Mouse (Mus musculus) left cerebral cortex, postnatal 4 days (tissue): ENCODE results near the gene Tor2a. TPM values are rescaled to one million over a fixed set of nuclear protein-coding genes. Genes with fewer than 3 reads are reported as not detected.

Experiments
- DNase-seq: peaks from one replicate; pipeline ENCODE4 v3.0.0-alpha.2; 2022
- intact Hi-C: fragments of 180-260 bp; cut with DNase I; formaldehyde crosslinking; loops from one replicate; pipeline ENCODE4 v1.15.1; 2025
- total RNA-seq, 2 experiments: library from RNA; stranded (reverse); gene quantifications; 2 replicates each; pipeline ENCODE4 v1.2.3; 2021

Gene Tor2a
- total RNA-seq, 2 experiments from 2014 or later: 29.3 to 30.5 TPM

DNA sequence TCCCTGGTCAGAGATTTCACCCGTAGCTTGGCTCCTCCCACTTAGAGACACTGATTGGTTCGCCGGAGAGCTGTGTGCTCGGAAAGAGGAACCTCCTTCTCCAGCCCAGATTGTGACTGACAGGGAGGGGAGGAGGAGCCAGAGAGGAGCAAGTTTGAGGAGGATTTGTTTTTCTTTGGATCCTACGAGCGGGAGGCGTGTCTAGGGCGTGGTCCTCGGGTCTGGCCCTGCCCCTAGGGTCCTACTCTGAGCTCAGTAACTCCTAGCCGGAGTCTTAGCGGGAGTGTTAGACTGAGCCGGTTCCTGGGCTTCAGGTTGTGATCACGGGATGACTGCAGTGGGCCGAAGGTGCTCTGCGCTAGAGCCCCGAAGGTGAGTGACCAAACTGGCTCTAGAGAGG lies 29.6 kb upstream of the Tor2a start:
- intact Hi-C loops: no loop called here
- peak; percentile 88 for DNase-seq

DNA sequence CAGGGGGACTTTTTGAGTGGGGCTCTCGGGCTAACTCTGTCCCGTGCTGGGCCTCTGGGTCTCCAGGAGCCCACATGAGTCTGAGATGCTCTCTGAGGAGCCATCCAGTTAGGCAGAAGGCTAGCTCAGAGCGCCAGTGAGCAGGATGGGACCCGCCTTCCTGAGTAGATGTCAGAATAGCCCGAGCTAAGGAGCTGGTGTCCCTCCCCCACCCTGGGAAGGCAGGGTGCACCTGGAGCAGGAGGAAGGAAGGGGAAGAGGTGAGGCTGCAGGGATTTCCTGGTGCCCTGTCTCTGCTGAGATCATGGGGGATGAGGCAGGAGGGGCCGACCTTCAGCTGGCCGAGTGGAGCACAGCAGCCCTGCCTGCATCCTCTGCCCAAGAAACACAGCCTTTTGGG lies 28.6 kb upstream of the Tor2a start:
- DNase-seq: no peak
- intact Hi-C loops: no loop called here

DNA sequence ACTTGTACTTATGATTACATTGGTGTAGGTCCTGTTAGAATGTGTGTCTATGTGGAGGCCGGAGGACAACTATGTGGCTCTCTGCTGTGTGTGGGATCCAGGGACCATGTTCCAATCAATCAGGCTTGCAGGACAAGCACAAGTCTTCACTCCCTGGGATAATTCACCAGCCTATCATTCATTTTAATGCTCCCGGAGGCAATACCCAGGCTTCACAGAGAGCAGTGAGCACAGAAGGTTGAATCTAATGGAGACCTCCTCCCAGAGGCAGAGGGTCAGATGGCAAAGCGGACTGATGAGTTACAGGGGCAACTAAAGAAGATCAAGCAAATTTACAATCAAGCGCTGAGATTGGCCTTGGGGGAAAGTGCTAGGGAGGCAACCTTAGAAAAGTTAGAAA lies 27.5 kb upstream of the Tor2a start:
- intact Hi-C loops: no loop called here
- no peak for DNase-seq

DNA sequence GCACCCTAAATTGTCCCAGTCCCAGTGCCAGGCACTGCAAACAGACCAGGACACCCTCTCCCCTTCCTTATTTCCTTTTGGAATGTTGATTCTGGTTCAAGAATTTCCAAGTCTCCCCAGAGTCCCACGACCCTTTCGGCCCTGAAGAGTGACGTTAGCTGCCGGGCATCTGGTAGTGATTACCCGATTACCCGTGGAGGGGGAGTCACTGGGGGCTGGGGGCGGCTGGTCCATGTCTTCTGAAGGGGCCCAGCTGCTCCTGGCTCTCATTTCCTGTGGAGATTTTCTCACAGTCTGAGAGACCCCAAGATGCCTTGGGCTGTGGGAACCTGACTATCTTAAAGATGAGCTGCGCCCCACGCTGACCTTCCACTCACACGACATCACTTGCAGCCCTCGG lies 26.2 kb upstream of the Tor2a start:
- intact Hi-C loops: no loop called here
- no peak for DNase-seq

DNA sequence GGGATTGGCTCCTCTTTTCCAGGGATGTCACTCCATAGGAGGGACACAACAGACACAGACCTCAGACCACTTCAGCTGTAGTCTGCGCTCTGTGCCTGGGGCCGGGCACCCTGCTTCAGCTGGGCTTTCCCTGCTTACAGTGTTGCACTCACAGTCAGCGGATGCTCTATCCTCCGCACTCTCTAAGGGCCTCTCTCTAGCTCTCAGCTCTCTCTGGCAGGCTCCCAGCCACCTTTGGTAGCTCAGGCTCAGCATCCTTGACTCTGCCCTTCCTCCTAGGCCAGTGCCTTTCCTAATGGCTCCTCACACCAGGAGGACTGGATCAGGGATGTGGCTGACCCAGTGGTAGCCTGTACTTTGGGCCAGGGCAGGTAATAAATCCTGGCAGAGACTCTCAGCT lies 25.1 kb upstream of the Tor2a start:
- intact Hi-C loops: no loop called here
- DNase-seq: no peak

DNA sequence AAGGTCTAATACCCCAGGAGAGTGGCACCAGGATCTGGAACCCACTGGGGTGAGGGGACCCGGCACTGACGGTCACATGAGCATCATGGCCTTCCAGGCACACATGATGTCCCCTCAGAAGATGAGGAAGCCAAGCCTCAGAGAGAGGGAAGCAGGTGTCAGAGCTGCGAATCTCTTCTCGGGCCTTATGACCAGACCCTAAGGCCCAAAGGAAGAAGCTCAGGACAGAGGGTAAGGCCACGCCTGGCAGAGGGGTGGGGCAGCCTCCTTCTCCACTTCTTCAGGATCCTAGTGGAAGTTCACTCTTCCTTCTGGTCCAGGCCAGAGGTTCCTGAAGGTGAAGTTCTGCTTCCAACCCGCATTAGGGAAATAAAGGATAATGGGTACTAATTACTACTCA lies 24.3 kb upstream of the Tor2a start:
- intact Hi-C loops: no loop called here
- no peak for DNase-seq

DNA sequence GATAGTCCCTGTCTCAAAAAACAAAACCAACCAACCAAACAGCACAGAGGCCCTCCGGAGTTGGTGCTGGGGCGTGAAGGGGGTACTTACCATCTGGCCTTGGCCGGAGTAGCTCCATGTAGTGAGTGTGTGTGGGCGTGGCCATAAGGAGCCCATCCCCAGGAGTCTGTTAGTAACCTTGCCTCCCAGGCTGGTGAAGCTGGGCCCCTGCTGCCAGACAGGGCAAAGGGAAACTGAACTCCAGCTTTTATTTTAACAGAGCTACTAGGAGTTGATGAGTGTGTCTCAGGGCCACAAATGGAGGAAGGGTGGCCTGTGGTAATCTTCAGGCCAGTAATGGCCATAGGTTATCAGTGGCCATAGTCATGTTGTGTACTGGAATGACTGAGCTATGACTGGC lies 22.6 kb upstream of the Tor2a start:
- DNase-seq: no peak
- intact Hi-C loops: no loop called here

DNA sequence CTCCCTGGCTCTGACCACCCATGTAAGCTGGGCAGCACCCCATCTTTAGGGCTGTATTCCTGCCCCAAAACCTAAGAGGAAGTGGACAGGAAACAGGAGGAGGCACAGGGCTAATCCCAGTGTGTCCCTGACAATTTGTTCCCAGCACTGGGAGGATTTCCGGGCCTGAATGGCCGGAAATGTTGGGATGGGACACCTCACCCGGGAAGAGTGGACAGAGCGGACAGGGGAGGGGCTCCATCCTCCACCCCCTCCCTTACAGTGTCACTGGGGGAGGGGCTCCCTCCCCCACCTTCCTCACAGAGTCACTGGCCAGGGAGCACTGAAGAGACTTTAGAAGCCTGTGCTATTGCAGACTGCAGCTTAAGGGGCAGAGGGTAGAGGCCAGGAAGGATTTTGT lies 22.1 kb upstream of the Tor2a start:
- intact Hi-C loops: no loop called here
- DNase-seq: no peak

DNA sequence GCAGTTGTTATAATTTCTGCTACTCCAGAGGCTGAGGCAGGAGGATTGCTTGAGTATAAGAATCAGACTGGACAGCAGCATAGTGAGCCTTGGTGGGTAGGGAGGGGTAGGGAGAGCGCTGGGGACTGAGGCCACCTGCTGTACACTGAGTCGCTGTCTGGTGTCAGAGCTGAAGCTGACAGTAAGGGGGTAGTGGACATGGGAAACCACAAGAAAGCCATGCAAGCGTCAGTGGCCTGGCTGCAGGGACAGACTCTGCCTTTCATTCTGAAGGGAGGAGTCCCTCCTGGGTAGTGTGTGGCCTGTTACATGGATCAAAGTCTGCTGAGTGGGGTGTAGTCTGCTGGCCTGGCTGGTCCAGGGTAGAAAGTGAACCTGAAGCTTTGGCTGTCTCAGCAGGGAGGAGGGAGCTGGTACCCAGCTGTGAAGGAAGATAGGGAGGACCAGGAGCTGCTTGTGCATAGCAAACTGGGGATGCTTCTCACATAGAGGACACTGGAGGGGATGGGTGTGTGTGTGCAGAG lies 20.7 kb upstream of the Tor2a start:
- DNase-seq: no peak
- intact Hi-C loops: no loop called here

DNA sequence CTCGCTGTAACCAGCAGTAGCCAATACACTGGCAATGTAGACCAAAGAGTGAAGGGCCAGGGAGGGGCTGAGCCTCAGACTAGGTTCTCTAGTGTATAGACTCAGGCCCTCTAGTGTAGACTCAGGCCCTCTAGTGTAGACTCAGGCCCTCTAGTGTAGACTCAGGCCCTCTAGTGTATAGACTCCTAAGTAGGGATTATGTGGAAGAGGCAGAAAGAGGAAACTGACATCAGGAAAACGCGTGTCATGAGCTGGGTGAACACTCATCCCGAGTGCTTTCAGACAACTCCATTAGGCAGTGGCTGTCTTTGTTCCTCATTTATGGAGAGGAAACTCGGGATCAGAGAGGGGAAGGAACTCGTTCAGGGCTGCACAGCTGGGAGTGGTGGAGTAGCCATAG lies 20.0 kb upstream of the Tor2a start:
- DNase-seq: no peak
- intact Hi-C loops: no loop called here

DNA sequence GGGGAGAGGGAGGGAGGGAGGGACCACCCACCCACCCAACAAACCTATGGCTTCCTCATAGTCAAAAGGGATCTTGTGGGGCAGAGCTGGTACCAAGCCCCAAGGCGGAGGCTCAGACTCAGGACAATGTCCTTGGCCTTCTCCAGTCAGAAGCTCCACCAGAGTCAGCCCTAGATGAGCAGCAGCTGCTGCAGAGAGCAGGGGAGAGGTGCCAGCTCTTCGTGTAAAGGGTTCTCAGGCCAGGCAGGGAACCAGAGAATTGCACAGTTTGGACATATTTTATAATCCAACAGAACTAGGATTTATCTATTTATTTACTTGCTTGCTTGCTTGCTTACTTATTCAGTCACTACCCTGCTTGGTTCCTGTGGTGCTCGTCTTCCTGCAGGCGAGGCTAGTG lies 17.7 kb upstream of the Tor2a start:
- DNase-seq: no peak
- intact Hi-C loops: no loop called here

DNA sequence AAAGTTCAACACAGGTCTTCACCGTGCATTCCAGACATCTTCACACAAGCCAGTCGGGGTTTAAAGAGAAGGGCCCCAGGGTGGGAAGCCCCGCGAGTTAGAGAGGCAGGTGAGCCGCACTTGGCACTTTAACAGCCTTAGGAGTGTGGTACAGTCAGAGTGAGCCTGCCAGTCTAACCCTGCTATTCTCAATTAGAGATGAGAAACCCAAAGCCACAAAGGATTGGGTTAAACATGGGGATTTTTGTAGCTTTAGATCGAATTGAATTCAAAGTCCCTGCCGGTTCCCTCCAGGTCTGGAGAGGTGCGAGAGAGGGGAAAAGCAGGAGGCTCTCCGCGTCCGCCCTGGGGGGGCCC lies 16.1 kb upstream of the Tor2a start, which contains the start of gene 6330409D20Rik:
TSS of gene 6330409D20Rik (minus strand) at position 101 of the 357 bp plus-strand sequence.
- intact Hi-C loops: no loop called here
- no peak for DNase-seq

DNA sequence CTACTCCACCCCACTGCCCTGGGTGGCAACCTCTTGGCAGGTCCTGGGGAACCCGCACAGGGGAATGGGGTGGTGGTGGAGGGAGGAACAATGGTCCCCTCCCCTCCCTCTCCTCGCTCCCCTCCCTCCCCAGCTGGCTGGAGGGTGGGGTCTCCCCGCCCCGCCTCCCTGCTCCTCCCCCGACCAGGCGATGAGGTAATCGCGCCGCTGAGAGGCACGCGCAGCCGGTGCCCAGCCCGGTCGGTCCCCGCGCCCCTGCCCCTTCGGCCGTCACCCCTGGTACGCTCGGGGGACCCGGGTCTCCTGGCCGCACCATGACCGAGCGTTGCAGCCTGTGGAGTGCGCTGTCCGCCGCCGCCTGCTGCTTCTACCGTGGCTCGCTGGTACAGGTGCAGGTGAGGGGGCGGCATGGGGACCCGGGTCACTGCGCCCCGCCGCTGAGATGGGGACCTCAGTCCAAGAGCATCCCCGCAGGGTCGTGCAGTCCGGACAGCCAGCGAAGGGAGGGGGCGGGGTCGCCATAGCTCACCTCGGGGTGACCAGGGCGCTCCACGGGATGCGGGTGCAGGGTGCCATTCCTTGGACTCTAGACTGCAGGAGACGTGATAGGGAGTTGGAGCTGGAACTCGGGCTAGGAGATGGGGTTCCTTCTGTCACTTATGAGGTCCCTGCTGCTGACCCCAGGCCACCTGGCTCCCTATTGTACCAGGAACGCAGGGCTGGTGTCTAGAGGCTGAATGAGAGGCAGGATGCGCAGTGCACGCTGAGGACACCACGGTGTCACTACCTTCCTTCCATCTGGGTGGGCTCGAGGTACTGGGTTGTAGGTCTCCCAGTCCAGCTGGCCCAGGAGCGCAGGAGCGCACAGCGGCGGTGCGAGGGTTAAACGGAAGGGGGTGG lies 15.5 kb upstream of the Tor2a start:
- DNase-seq: peak; percentile 81
- intact Hi-C loops: no loop called here

DNA sequence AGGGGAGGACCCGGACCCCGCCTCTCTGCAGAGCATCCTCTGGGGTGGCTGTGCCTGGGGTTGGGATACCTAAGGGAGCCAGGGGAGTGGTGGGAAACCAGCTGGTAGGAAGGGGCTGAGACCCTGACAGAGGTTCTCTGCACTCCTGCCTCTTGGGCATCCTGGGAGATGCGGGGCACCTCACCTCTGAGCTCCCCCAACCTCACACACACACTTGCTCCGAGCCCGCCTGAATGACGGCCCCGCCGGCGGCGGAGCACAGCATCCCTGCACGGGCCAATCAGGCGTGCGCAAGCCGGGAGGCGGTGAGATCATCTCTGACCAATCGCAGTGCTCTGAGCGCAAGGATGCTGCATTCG lies 14.9 kb upstream of the Tor2a start:
- intact Hi-C loops: no loop called here
- peak; percentile 81 for DNase-seq

DNA sequence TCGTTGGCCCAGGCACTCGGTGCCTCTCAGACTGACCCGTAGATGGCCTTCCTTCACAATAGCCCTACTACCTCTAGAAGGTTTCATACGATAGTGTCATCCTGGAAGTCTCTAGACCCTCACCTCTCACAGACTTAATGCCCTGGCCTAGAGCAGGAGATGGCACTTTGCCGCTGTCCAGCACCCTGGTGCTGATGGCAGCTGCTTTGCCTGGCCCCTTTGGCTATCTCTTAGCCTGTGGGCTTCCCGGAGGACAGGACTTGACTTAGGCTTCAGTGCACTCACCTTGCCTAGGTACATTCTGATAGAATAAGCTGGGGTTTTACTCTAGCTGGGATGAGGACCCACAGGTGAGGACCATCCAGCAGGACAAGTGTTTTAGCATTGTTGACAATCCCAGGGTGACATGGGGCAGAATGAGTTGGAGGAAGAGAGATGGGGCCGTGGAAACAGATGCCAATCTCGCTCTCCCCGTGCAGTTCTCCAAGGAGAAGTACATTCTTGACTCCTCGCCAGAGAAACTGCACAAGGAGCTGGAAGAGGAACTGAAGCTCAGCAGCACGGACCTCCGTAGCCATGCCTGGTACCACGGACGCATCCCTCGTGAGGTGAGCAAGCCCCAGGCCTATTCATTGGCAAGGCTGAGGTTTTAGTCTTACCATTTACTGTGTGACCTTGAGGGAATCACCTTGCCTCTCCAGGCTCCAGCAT lies 12.6 kb upstream of the Tor2a start:
- no peak for DNase-seq
- intact Hi-C loops: no loop called here

DNA sequence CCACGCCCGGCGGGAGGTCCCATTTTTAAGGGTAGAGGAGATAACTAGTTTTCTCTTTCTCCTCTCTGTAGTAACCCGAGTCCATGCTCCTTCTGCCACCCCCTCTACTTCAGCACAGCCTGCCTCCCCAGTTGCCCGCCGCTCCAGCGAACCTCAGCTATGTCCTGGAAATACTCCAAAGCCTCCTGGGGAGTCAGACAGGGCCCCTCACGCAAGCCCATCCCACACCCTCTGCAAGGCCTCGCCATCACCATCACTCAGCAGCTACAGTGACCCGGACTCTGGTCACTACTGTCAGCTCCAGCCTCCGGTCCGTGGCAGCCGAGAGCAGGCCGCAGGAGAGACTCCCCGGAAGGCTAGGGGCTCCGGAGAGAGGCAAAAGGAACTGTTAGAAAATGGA lies 8.0 kb upstream of the Tor2a start:
- intact Hi-C loops: no loop called here
- no peak for DNase-seq

DNA sequence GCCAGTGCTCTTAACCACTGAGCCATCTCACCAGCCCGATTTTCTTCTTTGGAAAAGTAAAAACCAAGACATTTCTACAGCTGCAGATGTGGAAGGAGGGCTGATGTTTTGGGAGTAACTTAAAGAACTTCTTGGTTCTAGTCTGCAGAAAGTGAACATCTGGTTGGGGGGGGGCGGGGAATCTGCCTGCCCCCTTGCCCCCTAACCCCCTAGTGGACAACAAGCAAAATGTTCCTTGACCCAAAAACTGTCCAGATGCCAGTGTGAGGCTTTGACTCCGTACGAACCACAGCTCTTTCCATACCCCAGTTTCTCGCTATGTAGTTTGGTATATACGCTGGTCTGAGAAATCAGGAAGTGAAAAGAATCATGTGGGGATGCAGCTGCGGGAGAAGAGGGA lies 6.8 kb upstream of the Tor2a start:
- DNase-seq: no peak
- intact Hi-C loops: no loop called here

DNA sequence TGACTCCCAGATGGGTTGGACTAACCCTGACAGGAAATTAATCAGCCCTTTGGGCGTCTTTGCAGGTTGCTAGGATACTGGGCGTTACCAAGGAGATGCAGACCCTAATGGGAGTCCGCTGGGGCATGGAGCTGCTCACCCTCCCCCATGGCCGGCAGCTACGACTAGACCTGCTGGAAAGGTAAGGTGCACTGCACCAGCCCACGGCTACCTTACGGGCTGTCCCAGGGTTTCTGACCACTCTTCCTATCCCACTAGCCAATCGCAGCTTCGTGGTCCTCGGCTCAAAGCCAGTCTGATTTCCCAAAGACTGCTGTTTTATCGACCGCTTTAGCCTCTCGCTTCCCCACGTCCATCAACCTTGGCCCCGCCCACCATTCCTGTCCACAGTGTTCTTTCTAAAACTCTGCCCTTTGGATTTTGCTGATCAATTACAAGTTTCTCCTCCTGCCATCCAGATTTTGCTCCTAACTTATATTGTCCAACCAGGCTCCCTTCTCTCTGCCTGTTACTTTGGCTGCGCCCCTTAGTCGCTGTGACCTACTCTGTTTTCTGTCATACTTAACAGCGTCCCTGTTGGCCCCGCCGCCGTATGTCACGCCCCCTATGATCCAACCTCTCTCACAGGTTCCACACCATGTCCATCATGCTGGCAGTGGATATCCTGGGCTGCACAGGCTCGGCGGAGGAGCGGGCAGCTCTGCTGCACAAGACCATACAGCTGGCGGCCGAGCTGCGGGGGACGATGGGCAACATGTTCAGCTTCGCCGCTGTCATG lies 6.0 kb upstream of the Tor2a start:
- intact Hi-C loops: no loop called here
- DNase-seq: peak; percentile 56

DNA sequence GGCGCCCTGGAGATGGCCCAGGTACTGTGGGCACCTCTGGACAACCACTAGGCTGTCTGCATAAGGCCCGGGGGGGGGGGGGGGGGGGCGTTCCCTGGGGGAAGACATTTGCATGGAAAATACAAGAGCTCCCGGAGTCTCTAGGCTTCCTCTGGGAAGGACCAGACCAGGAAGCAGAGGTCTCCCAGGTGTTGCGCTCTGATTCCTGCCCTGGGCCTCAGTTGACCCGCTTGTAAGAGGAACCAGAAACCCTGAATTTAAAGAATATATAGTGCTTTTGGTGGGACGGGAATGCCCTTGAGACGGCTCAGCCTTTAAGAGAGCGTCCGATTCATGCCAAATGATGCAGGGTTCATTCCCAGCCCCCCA lies 5.4 kb upstream of the Tor2a start:
- intact Hi-C loops: no loop called here
- DNase-seq: no peak

DNA sequence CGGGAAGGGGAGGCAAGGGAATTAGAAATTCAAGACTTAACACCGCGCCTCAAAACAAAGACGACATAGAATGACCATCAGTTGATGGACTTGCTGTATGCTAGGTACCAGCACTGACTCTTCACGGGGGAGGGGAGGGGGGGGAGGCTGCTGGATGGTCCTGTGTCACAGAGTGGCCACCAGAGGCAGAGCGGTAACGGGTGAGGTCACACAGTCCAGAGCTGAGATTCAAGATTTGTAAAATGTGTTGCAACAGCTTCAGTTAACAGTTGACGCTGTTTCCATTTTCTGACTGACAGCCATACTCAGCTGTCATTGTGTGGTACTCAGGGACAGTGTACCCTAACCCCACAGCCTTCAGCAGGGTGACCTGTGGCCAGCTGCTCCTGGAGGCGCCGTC lies 4.9 kb upstream of the Tor2a start:
- intact Hi-C loops: no loop called here
- no peak for DNase-seq

DNA sequence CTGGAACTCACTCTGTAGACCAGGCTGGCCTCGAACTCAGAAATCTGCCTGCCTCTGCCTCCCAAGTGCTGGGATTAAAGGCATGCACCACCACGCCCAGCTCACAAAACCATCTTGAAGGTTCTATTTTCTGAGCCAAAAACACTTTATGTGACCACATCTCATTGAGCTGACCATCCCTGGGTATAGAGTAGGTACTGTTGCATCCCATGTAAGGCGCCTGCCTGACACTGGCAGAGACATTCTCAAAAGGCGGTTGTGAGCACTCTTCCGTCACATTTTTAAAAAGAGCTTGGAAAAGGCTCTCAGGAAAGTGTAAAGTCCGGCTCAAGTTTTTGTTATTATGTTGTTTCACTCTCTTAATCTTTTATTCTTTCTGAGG lies 369 bp upstream of the Tor2a start:
- intact Hi-C loops: loop anchor here (2.0 kb wide), 1 partner anchor 44 kb away; the partner anchor contains the start of gene Cdk9
- no peak for DNase-seq
